Mouse (Mus musculus) thymus, adult 2 months (tissue): ENCODE measurements around the gene Arhgap24. TPM values are rescaled to one million over a fixed set of nuclear protein-coding genes. Genes with fewer than 3 reads are reported as not detected.

ENCODE experiments used
- DNase-seq: peaks from one replicate; pipeline ENCODE4 v3.0.0; 2021
- H3K27ac ChIP-seq: fragments of 200-500 bp; 2 replicates; pipeline ENCODE4 v1.5.1; 2012; ENCODE audit warnings: low read length, control low read depth; ENCODE audit not compliant: control insufficient read depth, insufficient read depth
- H3K27me3 ChIP-seq: fragments of 200-500 bp; 2 replicates; pipeline ENCODE4 v1.6.1; 2012; ENCODE audit warnings: mild to moderate bottlenecking, low read length, moderate library complexity, mixed read lengths; ENCODE audit not compliant: control insufficient read depth, insufficient read depth
- H3K36me3 ChIP-seq: fragments of 200-500 bp; 2 replicates; pipeline ENCODE4 v1.6.1; 2012; ENCODE audit warnings: mild to moderate bottlenecking, low read length, moderate library complexity; ENCODE audit not compliant: control insufficient read depth, insufficient read depth
- H3K4me1 ChIP-seq: fragments of 200-500 bp; replicated peaks from 2 replicates; pipeline ENCODE4 v1.6.1; 2012; ENCODE audit warnings: low read length; ENCODE audit not compliant: control insufficient read depth, insufficient read depth
- H3K4me3 ChIP-seq: fragments of 200-500 bp; 2 replicates; pipeline ENCODE4 v1.5.1; 2012; ENCODE audit warnings: mild to moderate bottlenecking, low read length, control low read depth, moderate library complexity; ENCODE audit not compliant: control insufficient read depth, insufficient read depth
- CTCF ChIP-seq: fragments of 200-500 bp; IDR thresholded peaks from 2 replicates; pipeline ENCODE4 v1.5.1; 2012; ENCODE audit warnings: mild to moderate bottlenecking, control low read depth, low read length, moderate library complexity, borderline replicate concordance; ENCODE audit not compliant: control insufficient read depth, poor library complexity, insufficient read depth; ENCODE audit errors: extremely low read depth
- POLR2A ChIP-seq: fragments of 200-500 bp; IDR thresholded peaks from 2 replicates; pipeline ENCODE4 v1.6.1; 2012; ENCODE audit warnings: mild to moderate bottlenecking, low read length, control low read depth, moderate library complexity; ENCODE audit not compliant: control insufficient read depth, poor library complexity, insufficient read depth; ENCODE audit errors: extremely low read depth
- WGBS: fragments of 180-500 bp; shearing (Covaris S2); methylation state at CpG from one replicate; pipeline ENCODE4 v1.1.7; 2018; 5-methylcytosine and 5-hydroxymethylcytosine counted together
- polyA plus RNA-seq: library from polyadenylated mRNA; depleted of rRNA; stranded (reverse); fragments of >200 nt; gene quantifications from 2 replicates; pipeline ENCODE4 v1.2.3, GENCODE M21; 2012

The Arhgap24 gene
- polyA plus RNA-seq, 1 experiment, result 4.5 TPM

- H3K27ac ChIP-seq, result no peak overlapping the region
- H3K36me3 ChIP-seq, result no peaks in the 10 kb centered on the region
- WGBS, result 85% methylated on average over 4 of the region's 4 CpGs
- TF ChIP-seq CTCF, result no peak
- TF ChIP-seq POLR2A, result no peak
- no peaks in the 10 kb centered on the region for H3K27me3 ChIP-seq
- no peaks in the 10 kb centered on the region for H3K4me1 ChIP-seq
- H3K4me3 ChIP-seq, result no peak overlapping the region
- no peak for DNase-seq
These were observed 302.4 kb downstream of the Arhgap24 start for GRCm38 (mm10) chr5:102783585-102783984.

GRCm38 (mm10) chr5:102786123-102786522 is 304.9 kb downstream of the Arhgap24 start:
- H3K4me1 ChIP-seq, result no peaks in the 10 kb centered on the region
- no peak overlapping the region for H3K27ac ChIP-seq
- H3K27me3 ChIP-seq, result no peaks in the 10 kb centered on the region
- DNase-seq, result no peak
- TF ChIP-seq POLR2A, result no peak
- no peak for TF ChIP-seq CTCF
- H3K36me3 ChIP-seq, result no peaks in the 10 kb centered on the region
- 67% methylated on average over 2 of the region's 2 CpGs for WGBS
- no peak overlapping the region for H3K4me3 ChIP-seq

- TF ChIP-seq CTCF (no peak), POLR2A (no peak)
- 90% methylated on average over 3 of the region's 3 CpGs for WGBS
- Histone ChIP-seq H3K27me3 (no peaks in the 10 kb centered on the region), H3K36me3 (no peaks in the 10 kb centered on the region), H3K27ac (no peak overlapping the region), H3K4me1 (no peaks in the 10 kb centered on the region), H3K4me3 (no peak overlapping the region)
- no peak for DNase-seq
These were observed 307.2 kb downstream of the Arhgap24 start for GRCm38 (mm10) chr5:102788437-102788836.

GRCm38 (mm10) chr5:102791273-102791672 is 310.1 kb downstream of the Arhgap24 start:
- TF ChIP-seq POLR2A (no peak), CTCF (no peak)
- DNase-seq, result no peak
- Histone ChIP-seq H3K4me1 (no peaks in the 10 kb centered on the region), H3K27ac (no peak overlapping the region), H3K4me3 (no peak overlapping the region), H3K36me3 (no peaks in the 10 kb centered on the region), H3K27me3 (no peaks in the 10 kb centered on the region)
- WGBS, result 35% methylated on average over 4 of the region's 4 CpGs

GRCm38 (mm10) chr5:102793536-102793935 is 312.3 kb downstream of the Arhgap24 start:
- 88% methylated on average over 11 of the region's 11 CpGs for WGBS
- Histone ChIP-seq H3K4me1 (no peaks in the 10 kb centered on the region), H3K4me3 (no peak overlapping the region), H3K27me3 (no peaks in the 10 kb centered on the region), H3K36me3 (no peaks in the 10 kb centered on the region), H3K27ac (no peak overlapping the region)
- no peak for DNase-seq
- TF ChIP-seq POLR2A, result no peak

GRCm38 (mm10) chr5:102801469-102801868 is 320.3 kb downstream of the Arhgap24 start:
- DNase-seq, result no peak
- Histone ChIP-seq H3K27ac (no peak overlapping the region), H3K4me1 (no peaks in the 10 kb centered on the region), H3K4me3 (no peak overlapping the region), H3K27me3 (no peaks in the 10 kb centered on the region), H3K36me3 (no peaks in the 10 kb centered on the region)
- WGBS, result 91% methylated on average over 3 of the region's 3 CpGs
- TF ChIP-seq POLR2A (no peak), CTCF (no peak)

GRCm38 (mm10) chr5:102802833-102803232 is 321.6 kb downstream of the Arhgap24 start:
- no peak for TF ChIP-seq CTCF
- TF ChIP-seq POLR2A, result no peak
- no peak overlapping the region for H3K4me3 ChIP-seq
- 96% methylated on average over 6 of the region's 6 CpGs for WGBS
- DNase-seq, result no peak
- H3K36me3 ChIP-seq, result no peaks in the 10 kb centered on the region
- H3K4me1 ChIP-seq, result no peaks in the 10 kb centered on the region
- H3K27ac ChIP-seq, result no peak overlapping the region
- H3K27me3 ChIP-seq, result no peaks in the 10 kb centered on the region
